Mouse (Mus musculus): ENCODE data around the gene Dcp1a.

DNA sequence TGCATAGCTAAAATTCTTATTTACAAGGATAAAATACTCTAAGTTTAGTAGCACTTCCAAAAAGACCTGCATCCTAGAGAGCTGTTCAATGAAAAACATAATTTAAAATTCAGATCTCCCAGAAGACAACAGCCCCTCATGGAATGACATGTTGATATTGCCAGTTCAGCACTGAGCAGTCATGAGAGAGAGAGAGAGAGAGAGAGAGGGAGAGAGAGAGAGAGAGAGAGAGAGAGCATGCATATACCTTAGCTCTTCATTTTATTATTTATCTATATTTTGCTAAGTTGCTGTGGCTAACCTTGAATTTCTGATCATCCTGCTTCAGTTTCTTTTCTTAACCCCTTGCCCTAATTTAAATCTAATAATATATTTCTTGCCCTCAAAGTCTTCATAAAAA is 83.0 kb downstream of the Dcp1a start:
- TF ChIP-seq CTCF (IDR thresholded peaks at IDR 0.05; ENCODE audit: low read depth, low read length): no peak
- TF ChIP-seq POLR2A (IDR thresholded peaks at IDR 0.05; ENCODE audit: borderline replicate concordance, low read depth, low read length): no peak

All from bone marrow macrophage, adult 2 months (primary cell).